Mouse (Mus musculus) limb, embryonic 12.5 days (tissue): ENCODE measurements around the gene Pld4. TPM values are rescaled to one million over a fixed set of nuclear protein-coding genes. Genes with fewer than 3 reads are reported as not detected.
A peak's percentile ranks its signal among the peaks of the same experiment; 100 is the strongest.

Experiments used
- ATAC-seq: fragments of 200-750 bp; cut with Nextera tagmentation; 2 replicates; pipeline ENCODE4 v1.8.0; 2017; ENCODE audit warnings: low read depth, moderate TSS enrichment; ENCODE audit not compliant: insufficient number of reproducible peaks, insufficient read depth, low FRiP score, low TSS enrichment
- H3K27ac ChIP-seq: fragments of 300-500 bp; sonication (generic); 2 replicates; pipeline ENCODE4 v1.5.1; 2016; ENCODE audit warnings: mild to moderate bottlenecking, moderate library complexity
- H3K27me3 ChIP-seq: fragments of 300-500 bp; sonication (generic); 2 replicates; pipeline ENCODE4 v1.6.1; 2016; ENCODE audit warnings: mild to moderate bottlenecking, moderate library complexity
- H3K36me3 ChIP-seq: fragments of 300-500 bp; sonication (generic); 2 replicates; pipeline ENCODE4 v1.6.1; 2016; ENCODE audit warnings: mild to moderate bottlenecking, moderate library complexity
- H3K4me1 ChIP-seq: fragments of 300-500 bp; sonication (generic); replicated peaks from 2 replicates; pipeline ENCODE4 v1.6.1; 2016
- H3K4me2 ChIP-seq: fragments of 300-500 bp; sonication (generic); 2 replicates; pipeline ENCODE4 v1.6.1; 2016; ENCODE audit warnings: mild to moderate bottlenecking, moderate library complexity
- H3K4me3 ChIP-seq: fragments of 300-500 bp; sonication (generic); replicated peaks from 2 replicates; pipeline ENCODE4 v1.5.1; 2016; ENCODE audit warnings: mild to moderate bottlenecking
- H3K9ac ChIP-seq: fragments of 300-500 bp; sonication (generic); replicated peaks from 2 replicates; pipeline ENCODE4 v1.6.1; 2016; ENCODE audit warnings: mild to moderate bottlenecking, moderate library complexity
- H3K9me3 ChIP-seq: fragments of 300-500 bp; sonication (generic); 2 replicates; pipeline ENCODE4 v1.6.1; 2016; ENCODE audit warnings: mild to moderate bottlenecking, moderate library complexity
- WGBS: fragments of 180-500 bp; shearing (Covaris S2); methylation state at CpG from one replicate; pipeline ENCODE4 v1.1.7; 2016; 5-methylcytosine and 5-hydroxymethylcytosine counted together
- polyA plus RNA-seq: library from polyadenylated mRNA; unstranded; fragments of >200 nt; fragmentation: Nextera tagmentation; extraction: Ambion mirVana; gene quantifications from 2 replicates; pipeline ENCODE4 v1.2.1, GENCODE M21; 2016

Pld4 gene
- polyA plus RNA-seq, 1 experiment from 2014 or later, result 4.4 TPM

DNA sequence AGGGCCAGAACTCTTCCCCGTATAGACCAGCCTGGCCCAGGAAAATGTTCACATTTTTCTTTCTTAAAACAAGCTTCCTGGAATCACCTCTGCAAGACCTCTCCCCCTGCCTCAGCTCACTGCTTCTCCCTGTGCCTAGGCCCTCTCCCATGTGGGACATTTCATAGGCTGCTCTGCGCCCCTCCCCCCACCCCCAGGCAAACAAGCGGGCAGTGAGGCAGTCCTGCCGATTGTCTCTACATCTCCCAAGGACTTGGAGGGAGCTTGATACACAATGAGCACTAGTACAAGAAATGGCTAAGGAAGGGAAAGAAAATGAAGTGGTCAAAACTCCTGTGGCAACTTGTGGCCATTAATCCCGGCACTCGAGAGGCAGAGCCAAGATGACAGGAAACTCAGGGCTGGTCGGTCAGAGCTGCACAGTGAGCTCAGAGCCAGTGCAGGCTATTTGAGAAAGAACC is 33.9 kb downstream of the Pld4 start:
- WGBS, result 28% methylated on average over 7 of the region's 7 CpGs

DNA sequence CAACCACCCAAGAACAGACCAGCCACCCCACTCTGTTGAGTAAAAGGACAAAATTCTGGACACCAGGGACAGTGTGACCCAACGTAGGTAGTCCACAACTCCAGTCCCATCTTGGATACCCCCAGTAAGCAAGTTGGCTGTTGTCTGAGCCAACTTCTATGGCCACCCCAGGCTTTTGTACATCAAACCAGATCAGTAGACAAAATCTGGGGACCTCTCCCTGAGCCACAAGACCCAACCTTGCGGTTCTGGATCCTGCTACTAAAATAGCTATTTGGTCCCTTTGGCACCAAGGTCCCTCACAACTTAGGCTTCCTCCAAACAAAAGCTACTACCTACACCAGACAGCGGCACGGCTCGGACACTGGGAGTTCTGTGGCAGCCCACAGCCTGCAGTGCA is 34.5 kb downstream of the Pld4 start:
- no peaks in the 10 kb centered on the region for H3K36me3 ChIP-seq
- H3K4me3 ChIP-seq, result no peak overlapping the region
- WGBS, result 81% methylated on average over 5 of the region's 5 CpGs
- H3K27ac ChIP-seq, result no peak overlapping the region
- no peaks in the 10 kb centered on the region for H3K9me3 ChIP-seq
- no peak for ATAC-seq
- H3K27me3 ChIP-seq, result peaks cover 37% of the 10 kb centered on the region
- no peak overlapping the region for H3K4me2 ChIP-seq
- no peak overlapping the region for H3K9ac ChIP-seq
- H3K4me1 ChIP-seq, result peaks cover 38% of the 10 kb centered on the region

More for the DNA sequence above, 33.9 kb downstream of the Pld4 start:
- H3K9me3 ChIP-seq, result no peaks in the 10 kb centered on the region
- H3K27me3 ChIP-seq, result peaks cover 32% of the 10 kb centered on the region
- H3K36me3 ChIP-seq, result no peaks in the 10 kb centered on the region
- no peak for ATAC-seq
- H3K4me3 ChIP-seq, result no peak overlapping the region
- no peak overlapping the region for H3K9ac ChIP-seq
- no peak overlapping the region for H3K27ac ChIP-seq
- H3K4me1 ChIP-seq, result peaks cover 38% of the 10 kb centered on the region
- no peak overlapping the region for H3K4me2 ChIP-seq

DNA sequence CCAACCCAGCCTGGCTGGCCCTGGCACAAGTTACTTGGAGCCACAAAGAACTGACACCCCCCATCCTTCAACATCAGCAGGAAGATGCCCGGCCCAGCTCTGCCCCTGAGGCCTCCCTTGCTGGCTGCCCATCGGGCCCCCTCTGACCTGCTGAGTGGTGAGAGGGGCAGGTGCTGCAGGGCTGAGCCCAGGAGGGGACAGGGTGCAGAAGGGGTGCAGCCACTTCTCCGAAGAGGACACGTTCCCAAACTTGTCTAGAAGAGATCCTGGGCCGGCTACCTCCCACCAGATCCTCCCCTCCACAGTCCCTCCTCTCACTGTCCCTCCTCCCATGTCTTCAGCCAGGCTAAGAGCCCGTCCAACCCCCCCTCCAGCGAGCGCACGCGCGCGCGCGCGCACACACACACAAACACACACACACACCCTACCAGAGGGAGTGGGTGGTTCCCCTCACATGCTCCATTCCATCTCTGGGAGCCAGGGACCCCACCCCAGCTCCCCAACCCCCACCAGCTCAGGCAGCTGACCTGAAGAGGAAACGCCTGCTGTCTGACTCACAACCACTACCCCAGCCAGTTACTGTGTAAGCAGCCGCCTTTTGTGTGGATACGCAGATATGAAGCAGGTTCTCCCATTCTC is 35.1 kb downstream of the Pld4 start:
- Histone ChIP-seq H3K9ac (no peak overlapping the region), H3K4me1 (peaks cover 36% of the 10 kb centered on the region), H3K27me3 (peaks cover 42% of the 10 kb centered on the region), H3K27ac (no peak overlapping the region), H3K4me2 (no peak overlapping the region), H3K36me3 (no peaks in the 10 kb centered on the region), H3K9me3 (no peaks in the 10 kb centered on the region), H3K4me3 (no peak overlapping the region)
- no peak for ATAC-seq
- 68% methylated on average over 18 of the region's 18 CpGs for WGBS

GRCm38 (mm10) chr12:112796551-112797510 is 36.4 kb downstream of the Pld4 start:
- Histone ChIP-seq H3K27me3 (peaks cover 54% of the 10 kb centered on the region), H3K9ac (no peak overlapping the region), H3K4me2 (no peak overlapping the region), H3K9me3 (no peaks in the 10 kb centered on the region), H3K36me3 (no peaks in the 10 kb centered on the region), H3K27ac (no peak overlapping the region), H3K4me1 (peaks cover 37% of the 10 kb centered on the region), H3K4me3 (no peak overlapping the region)
- 39% methylated on average over 17 of the region's 17 CpGs for WGBS
- ATAC-seq, result no peak

- H3K4me2 ChIP-seq, result no peak overlapping the region
- ATAC-seq, result no peak
Measured at GRCm38 (mm10) chr12:112797672-112798331, 37.3 kb downstream of the Pld4 start.

GRCm38 (mm10) chr12:112798332-112798681 is 37.9 kb downstream of the Pld4 start:
- no peak overlapping the region for H3K27ac ChIP-seq

More at GRCm38 (mm10) chr12:112797672-112798331, 37.3 kb downstream of the Pld4 start:
- no peak overlapping the region for H3K9ac ChIP-seq
- H3K27ac ChIP-seq, result no peak overlapping the region
- H3K4me3 ChIP-seq, result no peak overlapping the region
- 55% methylated on average over 15 of the region's 15 CpGs for WGBS
- no peaks in the 10 kb centered on the region for H3K36me3 ChIP-seq
- H3K27me3 ChIP-seq, result peaks cover 64% of the 10 kb centered on the region
- H3K4me1 ChIP-seq, result peaks cover 47% of the 10 kb centered on the region
- H3K9me3 ChIP-seq, result no peaks in the 10 kb centered on the region

DNA sequence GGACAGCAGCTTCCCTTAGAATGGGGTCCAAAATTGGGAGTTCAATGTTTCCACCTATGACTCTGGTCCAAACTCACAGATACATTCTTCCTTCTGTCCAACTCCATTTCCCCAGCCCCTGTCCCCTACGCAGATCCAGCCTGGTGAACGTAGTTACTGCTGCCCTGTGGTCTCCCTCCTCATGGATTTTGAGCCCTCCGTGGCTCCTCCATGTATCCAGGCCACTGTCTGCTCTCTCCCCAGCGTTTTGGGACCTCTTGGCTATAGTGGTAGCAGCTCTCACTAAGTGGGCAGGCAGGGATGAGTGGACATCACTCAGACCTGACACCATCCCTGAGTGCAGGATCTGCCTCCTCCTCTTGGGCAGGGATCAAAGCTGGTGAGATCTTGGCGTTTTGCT is 38.3 kb downstream of the Pld4 start:
- Histone ChIP-seq H3K27ac (no peak overlapping the region), H3K4me2 (no peak overlapping the region), H3K36me3 (no peaks in the 10 kb centered on the region), H3K27me3 (peaks cover 69% of the 10 kb centered on the region), H3K9ac (no peak overlapping the region), H3K9me3 (no peaks in the 10 kb centered on the region), H3K4me1 (peaks cover 49% of the 10 kb centered on the region), H3K4me3 (no peak overlapping the region)
- ATAC-seq, result no peak
- 69% methylated on average over 5 of the region's 5 CpGs for WGBS

More at GRCm38 (mm10) chr12:112798332-112798681, 37.9 kb downstream of the Pld4 start:
- Histone ChIP-seq H3K9me3 (no peaks in the 10 kb centered on the region), H3K4me2 (no peak overlapping the region), H3K4me1 (peaks cover 49% of the 10 kb centered on the region), H3K9ac (no peak overlapping the region), H3K27me3 (peaks cover 69% of the 10 kb centered on the region), H3K36me3 (no peaks in the 10 kb centered on the region), H3K4me3 (no peak overlapping the region)
- 31% methylated on average over 5 of the region's 5 CpGs for WGBS
- no peak for ATAC-seq

DNA sequence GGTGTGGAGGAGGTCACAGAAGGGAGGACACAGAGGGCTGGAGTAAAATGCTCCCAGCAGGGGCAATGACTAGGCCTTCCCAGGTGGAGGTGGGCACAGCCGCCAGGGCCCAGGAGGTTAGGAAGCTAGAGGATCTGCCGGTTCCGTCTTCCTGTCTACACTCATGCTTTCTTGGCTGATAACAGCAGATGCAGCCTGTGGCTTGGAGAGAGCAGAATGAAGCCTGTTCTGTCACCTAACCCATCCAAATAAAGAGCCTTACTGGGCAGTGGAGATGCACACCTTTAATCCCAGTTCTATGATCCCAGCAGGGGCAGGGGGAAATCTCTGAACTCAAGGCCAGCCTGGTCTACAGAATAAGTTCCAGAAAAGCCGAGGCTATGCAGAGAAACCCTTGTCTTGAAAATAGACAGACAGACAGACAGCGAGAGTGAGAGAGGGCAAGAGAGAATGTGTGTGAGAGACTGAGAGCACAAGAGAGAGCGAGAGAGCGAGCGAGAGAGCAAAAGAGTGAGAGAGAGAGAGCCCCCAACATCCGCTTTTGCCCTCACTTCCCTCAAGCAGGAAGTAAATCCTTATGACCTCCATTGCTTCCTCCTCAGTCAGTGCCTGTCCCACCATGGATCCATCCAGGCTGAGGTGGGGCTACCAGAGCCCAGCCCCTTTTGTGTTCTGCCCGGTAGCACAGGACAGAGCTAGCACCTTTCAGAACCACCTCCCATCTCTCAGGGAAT is 38.9 kb downstream of the Pld4 start:
- Histone ChIP-seq H3K36me3 (no peaks in the 10 kb centered on the region), H3K27ac (no peak overlapping the region), H3K4me1 (peaks cover 44% of the 10 kb centered on the region), H3K27me3 (peaks cover 76% of the 10 kb centered on the region), H3K9ac (no peak overlapping the region), H3K4me2 (no peak overlapping the region), H3K9me3 (no peaks in the 10 kb centered on the region), H3K4me3 (no peak overlapping the region)
- ATAC-seq, result no peak
- 84% methylated on average over 10 of the region's 10 CpGs for WGBS

DNA sequence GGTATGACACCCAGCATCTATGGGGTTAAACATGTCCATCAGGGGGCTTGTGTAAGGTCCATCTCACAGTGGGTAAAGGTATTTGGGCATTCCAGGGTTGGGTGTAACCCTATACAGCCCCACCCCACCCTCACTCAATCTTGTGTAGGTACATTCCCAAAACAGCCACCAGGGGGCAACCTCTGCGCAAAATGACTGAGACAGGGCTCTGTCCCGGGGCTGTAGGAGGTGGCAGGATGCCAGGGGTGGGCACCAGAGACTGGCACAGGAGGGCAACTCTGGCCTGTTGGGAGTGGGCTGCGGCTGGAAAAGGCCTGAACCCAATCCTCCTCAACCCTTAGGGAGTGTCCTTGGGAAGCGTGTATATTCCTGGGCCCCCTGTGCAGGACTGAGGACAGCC is 40.0 kb downstream of the Pld4 start:
- no peak for ATAC-seq
- no peaks in the 10 kb centered on the region for H3K36me3 ChIP-seq
- H3K4me1 ChIP-seq, result peaks cover 38% of the 10 kb centered on the region
- WGBS, result 11% methylated on average over 4 of the region's 4 CpGs
- no peaks in the 10 kb centered on the region for H3K9me3 ChIP-seq
- no peak overlapping the region for H3K27ac ChIP-seq
- H3K4me3 ChIP-seq, result no peak overlapping the region
- H3K27me3 ChIP-seq, result peaks cover 81% of the 10 kb centered on the region
- H3K4me2 ChIP-seq, result no peak overlapping the region
- no peak overlapping the region for H3K9ac ChIP-seq

- H3K36me3 ChIP-seq, result no peaks in the 10 kb centered on the region
- no peak within 1 kb of the TSS for H3K27ac ChIP-seq
- peak within 1 kb of the TSS; percentile 58 for H3K4me3 ChIP-seq
- peaks cover 75% of the 10 kb centered on the region for H3K27me3 ChIP-seq
- peak within 1 kb of the TSS; percentile 100 for H3K4me2 ChIP-seq
- peaks cover 26% of the 10 kb centered on the region for H3K4me1 ChIP-seq
- no peaks in the 10 kb centered on the region for H3K9me3 ChIP-seq
- H3K9ac ChIP-seq, result peak within 1 kb of the TSS; percentile 70
- ATAC-seq, result peak; percentile 60; the same call in 1 of the 2 replicates
- 5% methylated on average over 61 of the region's 69 CpGs for WGBS
Measured at GRCm38 (mm10) chr12:112801864-112802846, 41.7 kb downstream of the Pld4 start, which contains the start of gene Ahnak2. TSS of gene Ahnak2 (minus strand) at chr12:112802657.
